Mouse (Mus musculus) gastrocnemius, adult 2 months (tissue): ENCODE results near the gene Id1. TPM values are rescaled to one million over a fixed set of nuclear protein-coding genes. Genes with fewer than 3 reads are reported as not detected.

Experiments used
- DNase-seq: peaks from one replicate; pipeline ENCODE4 v3.0.0; 2022
- H3K27ac ChIP-seq: fragments of 200-600 bp; 2 replicates; pipeline ENCODE4 v1.8.1; 2022; ENCODE audit warnings: mild to moderate bottlenecking
- H3K4me3 ChIP-seq: fragments of 200-600 bp; 2 replicates; pipeline ENCODE4 v1.8.1; 2022; ENCODE audit warnings: mild to moderate bottlenecking, moderate library complexity
- CTCF ChIP-seq: fragments of 200-600 bp; IDR thresholded peaks from 2 replicates; pipeline ENCODE4 v1.8.1; 2022; ENCODE audit warnings: antibody characterized with exemption, mild to moderate bottlenecking, moderate library complexity
- intact Hi-C: fragments of 180-260 bp; cut with DNase I; formaldehyde crosslinking; loops from one replicate; pipeline ENCODE4 v1.15.1; 2025
- total RNA-seq, 2 experiments: library from RNA; stranded (reverse); gene quantifications; 2 replicates each; pipeline ENCODE4 v1.2.3; 2021

Id1 gene
- total RNA-seq, 2 experiments from 2014 or later, result 6.7 to 26.8 TPM

GRCm38 (mm10) chr2:152726751-152727335, 9.2 kb upstream of the Id1 start:
- no peak for DNase-seq
- Histone ChIP-seq H3K27ac (peak overlapping the region; percentile 89), H3K4me3 (peak overlapping the region; percentile 45; the same call in 1 of the 2 replicates)
- intact Hi-C loops, result no loop called here
- TF ChIP-seq CTCF, result no peak

- peak overlapping the region; percentile 45 for H3K4me3 ChIP-seq
- DNase-seq, result peak; percentile 53
- peak overlapping the region; percentile 89 for H3K27ac ChIP-seq
- TF ChIP-seq CTCF, result no peak
- intact Hi-C loops, result no loop called here
Measured at GRCm38 (mm10) chr2:152727795-152728510, 8.1 kb upstream of the Id1 start.

- intact Hi-C loops, result no loop called here
- DNase-seq, result no peak
- TF ChIP-seq CTCF, result no peak
- Histone ChIP-seq H3K4me3 (no peak overlapping the region; the same call in 1 of the 2 replicates), H3K27ac (peak overlapping the region; percentile 85)
Measured at GRCm38 (mm10) chr2:152728594-152728993, 7.5 kb upstream of the Id1 start.

- H3K4me3 ChIP-seq, result peak overlapping the region; percentile 11; the same call in 1 of the 2 replicates
- intact Hi-C loops, result no loop called here
- DNase-seq, result no peak
- H3K27ac ChIP-seq, result peak overlapping the region; percentile 85
- no peak for TF ChIP-seq CTCF
Measured at GRCm38 (mm10) chr2:152729013-152729635, 6.9 kb upstream of the Id1 start.

- TF ChIP-seq CTCF, result no peak
- Histone ChIP-seq H3K4me3 (peak overlapping the region; percentile 11; the same call in 1 of the 2 replicates), H3K27ac (peak overlapping the region; percentile 85)
- peak; percentile 81 for DNase-seq
- intact Hi-C loops, result no loop called here
Measured at GRCm38 (mm10) chr2:152729636-152730020, 6.4 kb upstream of the Id1 start.

GRCm38 (mm10) chr2:152733201-152733600, 2.9 kb upstream of the Id1 start:
- no peak for TF ChIP-seq CTCF
- H3K4me3 ChIP-seq, result no peak overlapping the region
- intact Hi-C loops, result no loop called here
- no peak overlapping the region for H3K27ac ChIP-seq
- no peak for DNase-seq

- DNase-seq, result no peak
- TF ChIP-seq CTCF, result no peak
- intact Hi-C loops, result no loop called here
- Histone ChIP-seq H3K27ac (peak overlapping the region; percentile 94), H3K4me3 (peak overlapping the region; percentile 76)
Measured at GRCm38 (mm10) chr2:152734501-152734900, 1.6 kb upstream of the Id1 start.

GRCm38 (mm10) chr2:152734984-152735383, 1.1 kb upstream of the Id1 start:
- DNase-seq, result peak; percentile 94
- H3K27ac ChIP-seq, result peak overlapping the region; percentile 94
- no peak for TF ChIP-seq CTCF
- intact Hi-C loops, result loop anchor here (5.0 kb wide), 1 partner anchor 52 kb away; no protein-coding TSS in a partner anchor
- H3K4me3 ChIP-seq, result peak overlapping the region; percentile 76

- peak; percentile 44 for DNase-seq
- Histone ChIP-seq H3K4me3 (peak overlapping the region; percentile 76), H3K27ac (peak overlapping the region; percentile 94)
- TF ChIP-seq CTCF, result no peak
- intact Hi-C loops, result loop anchor here (5.0 kb wide), 1 partner anchor 51 kb away; no protein-coding TSS in a partner anchor
Measured at GRCm38 (mm10) chr2:152736748-152737147, 697 bp downstream of the Id1 start.

GRCm38 (mm10) chr2:152737306-152738221, 1.5 kb downstream of the Id1 start:
- intact Hi-C loops, result loop anchor here (5.0 kb wide), 1 partner anchor 50 kb away; no protein-coding TSS in a partner anchor
- TF ChIP-seq CTCF, result no peak
- peak; percentile 48 for DNase-seq
- peak overlapping the region; percentile 94 for H3K27ac ChIP-seq
- peak overlapping the region; percentile 76 for H3K4me3 ChIP-seq

GRCm38 (mm10) chr2:152738341-152738740, 2.3 kb downstream of the Id1 start:
- peak overlapping the region; percentile 76 for H3K4me3 ChIP-seq
- H3K27ac ChIP-seq, result peak overlapping the region; percentile 94
- DNase-seq, result no peak
- TF ChIP-seq CTCF, result no peak
- intact Hi-C loops, result loop anchor here (5.0 kb wide), 1 partner anchor 49 kb away; no protein-coding TSS in a partner anchor
